Mouse (Mus musculus) liver, adult (tissue): Measurements from ENCODE around the gene Eif2ak4.

ENCODE experiments used
- GATA4 ChIP-seq: IDR thresholded peaks from 2 replicates; pipeline ENCODE4 v1.6.1; 2014; ENCODE audit warnings: mild to moderate bottlenecking, low read length; ENCODE audit not compliant: insufficient replicate concordance

Eif2ak4 gene

GRCm38 (mm10) chr2:118478833-118479549, 90.6 kb downstream of the Eif2ak4 start:
- no peak for TF ChIP-seq GATA4

- no peak for TF ChIP-seq GATA4
Observed at GRCm38 (mm10) chr2:118479550-118479909, 91.1 kb downstream of the Eif2ak4 start, which contains the start of gene Srp14. TSS of gene Srp14 (minus strand) at chr2:118479711.

GRCm38 (mm10) chr2:118480886-118481285, 92.5 kb downstream of the Eif2ak4 start:
- TF ChIP-seq GATA4: no peak

- TF ChIP-seq GATA4: no peak
Observed at GRCm38 (mm10) chr2:118483032-118483431, 94.6 kb downstream of the Eif2ak4 start.

- no peak for TF ChIP-seq GATA4
Observed at GRCm38 (mm10) chr2:118484386-118484898, 96.0 kb downstream of the Eif2ak4 start.

- TF ChIP-seq GATA4: no peak
Observed at GRCm38 (mm10) chr2:118485415-118485814, 97.0 kb downstream of the Eif2ak4 start.

- no peak for TF ChIP-seq GATA4
Observed at GRCm38 (mm10) chr2:118486933-118487332, 98.5 kb downstream of the Eif2ak4 start.

- no peak for TF ChIP-seq GATA4
Observed at GRCm38 (mm10) chr2:118487806-118488205, 99.4 kb downstream of the Eif2ak4 start.

- peak; percentile 40; the same call in 1 of the 2 replicates for TF ChIP-seq GATA4
Observed at GRCm38 (mm10) chr2:118490241-118491091, 102.0 kb downstream of the Eif2ak4 start.

GRCm38 (mm10) chr2:118491281-118491731, 102.9 kb downstream of the Eif2ak4 start:
- no peak for TF ChIP-seq GATA4

- TF ChIP-seq GATA4: no peak
Observed at GRCm38 (mm10) chr2:118491741-118492395, 103.5 kb downstream of the Eif2ak4 start.

GRCm38 (mm10) chr2:118495024-118495423, 106.6 kb downstream of the Eif2ak4 start:
- no peak for TF ChIP-seq GATA4

- no peak for TF ChIP-seq GATA4
Observed at GRCm38 (mm10) chr2:118497890-118498289, 109.5 kb downstream of the Eif2ak4 start.

GRCm38 (mm10) chr2:118498476-118498875, 110.1 kb downstream of the Eif2ak4 start:
- TF ChIP-seq GATA4: no peak
